Mouse (Mus musculus) small intestine, adult 2 months (tissue): ENCODE results near the gene Batf3.

ENCODE experiments used
- CTCF ChIP-seq: fragments of 200-500 bp; IDR thresholded peaks from 2 replicates; pipeline ENCODE4 v1.5.1; 2012; ENCODE audit warnings: low read depth, mild to moderate bottlenecking, control low read depth, inconsistent platforms, low read length, moderate library complexity, mixed read lengths; ENCODE audit not compliant: insufficient replicate concordance, insufficient read length; ENCODE audit errors: extremely low read depth
- POLR2A ChIP-seq: fragments of 200-500 bp; IDR thresholded peaks from 2 replicates; pipeline ENCODE4 v1.6.1; 2012; ENCODE audit warnings: low read depth, mild to moderate bottlenecking, control low read depth, inconsistent platforms, low read length, moderate library complexity

GRCm38 (mm10) chr1:191087955-191088354 is 9.7 kb upstream of the Batf3 start:
- no peak for TF ChIP-seq CTCF
- no peak for TF ChIP-seq POLR2A
